Mouse (Mus musculus) megakaryocyte, embryonic 14.5 days (primary cell): ENCODE measurements around the gene Cxadr.

Experiments used
- FLI1 ChIP-seq: IDR thresholded peaks from 2 replicates; pipeline ENCODE4 v1.6.1; 2012; ENCODE audit warnings: low read length, inconsistent platforms, mixed read lengths
- GATA1 ChIP-seq: IDR thresholded peaks from 3 replicates; pipeline ENCODE4 v1.6.1; 2012; ENCODE audit warnings: mixed read lengths, low read length, inconsistent platforms, borderline replicate concordance

DNA sequence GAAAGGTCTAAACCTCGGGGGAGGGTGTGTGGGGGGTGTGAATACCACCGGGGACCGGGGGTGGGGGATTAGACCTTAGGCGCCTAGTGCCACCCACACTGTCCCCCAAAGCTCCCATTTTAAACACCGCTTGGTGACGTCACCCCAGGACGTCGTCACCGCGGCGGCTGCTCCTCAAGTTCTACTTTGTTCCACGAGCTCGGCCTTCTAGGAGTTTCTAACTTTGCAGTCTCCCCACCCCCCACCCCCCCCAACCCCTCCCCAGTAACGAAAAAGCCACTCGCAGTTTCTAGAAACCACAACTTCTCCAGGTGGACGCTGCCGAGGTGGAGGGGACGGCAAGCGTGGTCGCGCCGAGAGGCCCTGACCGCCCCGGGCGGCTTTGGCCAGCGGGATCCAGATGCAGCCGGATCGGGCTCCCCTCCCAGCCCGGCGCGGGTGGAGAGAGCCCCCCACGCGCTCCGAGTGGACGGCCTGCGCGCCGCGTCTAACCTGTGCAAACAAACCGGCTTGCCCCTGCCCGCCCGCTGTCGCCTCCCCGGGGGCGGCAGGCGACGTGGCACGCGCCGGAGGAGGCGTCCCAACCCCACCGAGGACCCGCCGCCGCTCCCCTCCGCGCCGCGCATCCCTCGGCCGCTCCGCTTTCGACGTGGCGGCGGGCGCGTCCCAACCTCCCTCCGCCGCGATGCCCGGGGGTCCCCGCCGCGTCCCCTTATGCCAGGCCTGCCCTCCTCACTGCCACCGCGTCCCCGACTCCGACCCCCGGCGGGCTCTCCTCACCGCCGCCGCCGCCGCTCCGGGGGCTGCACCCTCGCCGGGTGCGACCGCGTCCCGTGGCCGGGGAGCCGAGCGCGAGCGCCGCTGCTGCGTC is 74.8 kb downstream of the Cxadr start:
- TF ChIP-seq FLI1 (no peak), GATA1 (no peak)
